Mouse (Mus musculus): ENCODE measurements at regions not wholly inside any gene's neighbourhood (a gene's known extent, or its start where the extent isn't known, plus 50 kb on each side); places are given as distances from the start of the nearest gene placed in this dataset.
A peak's percentile ranks its signal among the peaks of the same experiment; 100 is the strongest.

DNA sequence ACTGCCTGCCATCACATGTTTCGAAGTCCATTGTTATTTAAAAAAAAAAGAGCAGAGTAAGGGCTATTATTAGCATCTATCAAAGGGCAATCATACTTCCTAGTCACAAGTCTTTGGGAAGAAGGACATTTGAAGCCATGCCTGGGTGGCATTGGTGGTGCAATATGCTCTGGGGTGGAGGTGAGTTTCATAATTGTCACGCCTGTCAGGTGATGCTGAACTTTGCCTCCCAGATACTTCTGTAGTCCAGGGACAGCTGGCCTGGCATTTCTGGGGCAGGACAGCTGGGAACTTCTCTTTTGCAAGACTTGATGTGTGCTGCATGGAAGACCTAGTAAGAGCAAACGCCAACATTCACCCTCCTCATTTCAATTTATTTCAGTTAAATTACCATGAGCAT is 161.0 kb upstream of the Jun start:
- H3K9ac ChIP-seq (ENCODE audit: low read depth, low read length) = no peak overlapping the region
- no peaks in the 10 kb centered on the region for H3K4me1 ChIP-seq (replicated peaks; ENCODE audit: insufficient read depth, low read length)
- WGBS = 90% methylated on average over 3 of the region's 3 CpGs
- ATAC-seq (replicated peaks; ENCODE audit: low FRiP score, low read depth) (no peak), DNase-seq (ENCODE audit: low spot score) (no peak)
- H3K36me3 ChIP-seq (ENCODE audit: insufficient read depth, low read length) = no peaks in the 10 kb centered on the region
- no peak for TF ChIP-seq CTCF (IDR thresholded peaks at IDR 0.05; ENCODE audit: low read depth)
- H3K9me3 ChIP-seq (replicated peaks; ENCODE audit: low read length) = no peaks in the 10 kb centered on the region
- no peak overlapping the region for H3K27ac ChIP-seq
- no peak overlapping the region for H3K4me2 ChIP-seq (ENCODE audit: low read length)
- H3K27me3 ChIP-seq (ENCODE audit: insufficient read depth, low read length) = no peaks in the 10 kb centered on the region
- no peak overlapping the region for H3K4me3 ChIP-seq (replicated peaks; ENCODE audit: low read depth, low read length)

DNA sequence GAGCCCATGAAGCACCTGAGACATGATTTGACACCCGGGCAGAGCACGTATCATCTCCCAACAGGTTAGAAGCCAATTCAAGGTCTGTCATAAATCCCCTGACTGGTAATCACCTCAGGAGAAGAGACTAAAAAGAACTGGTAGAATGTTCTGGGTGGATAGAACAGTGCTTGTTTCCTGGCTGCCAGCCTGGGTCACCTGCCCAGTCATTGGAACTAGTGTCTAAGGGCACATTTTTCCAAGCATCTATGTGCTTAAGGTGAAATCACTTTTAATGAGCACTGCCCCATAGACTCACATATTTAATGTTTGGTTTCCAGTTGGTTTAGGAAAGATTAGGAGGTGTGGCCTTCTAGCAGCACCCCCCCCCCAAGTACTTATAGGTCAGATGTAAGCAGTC is 162.0 kb upstream of the Jun start:
- ATAC-seq (replicated peaks; ENCODE audit: low FRiP score, low read depth) (no peak), DNase-seq (ENCODE audit: low spot score) (no peak)
- no peak overlapping the region for H3K9ac ChIP-seq (ENCODE audit: low read depth, low read length)
- H3K36me3 ChIP-seq (ENCODE audit: insufficient read depth, low read length) = no peaks in the 10 kb centered on the region
- H3K9me3 ChIP-seq (replicated peaks; ENCODE audit: low read length) = no peaks in the 10 kb centered on the region
- H3K27me3 ChIP-seq (ENCODE audit: insufficient read depth, low read length) = no peaks in the 10 kb centered on the region
- no peak overlapping the region for H3K4me3 ChIP-seq (replicated peaks; ENCODE audit: low read depth, low read length)
- TF ChIP-seq CTCF (IDR thresholded peaks at IDR 0.05; ENCODE audit: low read depth) = no peak
- H3K27ac ChIP-seq = no peak overlapping the region
- H3K4me1 ChIP-seq (replicated peaks; ENCODE audit: insufficient read depth, low read length) = no peaks in the 10 kb centered on the region
- WGBS = 93% methylated on average over 2 of the region's 2 CpGs
- H3K4me2 ChIP-seq (ENCODE audit: low read length) = no peak overlapping the region

DNA sequence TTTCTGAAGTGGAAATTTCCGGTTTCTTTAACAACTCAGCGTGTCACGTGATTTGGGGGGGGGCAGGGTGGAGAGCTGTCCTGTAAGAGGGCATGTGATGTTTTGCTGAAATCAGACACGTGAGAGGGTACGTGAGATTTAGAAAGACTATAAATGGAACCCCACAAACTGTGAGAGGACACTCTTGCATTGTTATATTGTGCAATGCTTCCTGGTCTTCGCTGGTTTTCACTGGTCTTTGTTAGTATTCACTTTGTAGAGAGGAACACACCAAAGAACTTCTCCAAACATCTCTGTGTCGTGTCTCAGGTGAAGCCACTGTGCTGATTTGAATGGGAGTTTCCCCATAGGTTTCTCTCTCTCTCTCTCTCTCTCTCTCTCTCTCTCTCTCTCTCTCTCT is 163.2 kb upstream of the Jun start:
- no peak for ATAC-seq (replicated peaks; ENCODE audit: low FRiP score, low read depth)
- 90% methylated on average over 7 of the region's 7 CpGs for WGBS
- TF ChIP-seq CTCF (IDR thresholded peaks at IDR 0.05; ENCODE audit: low read depth) = no peak
- Histone ChIP-seq H3K27me3 (ENCODE audit: insufficient read depth, low read length) (no peaks in the 10 kb centered on the region), H3K36me3 (ENCODE audit: insufficient read depth, low read length) (no peaks in the 10 kb centered on the region), H3K9me3 (replicated peaks; ENCODE audit: low read length) (no peaks in the 10 kb centered on the region), H3K4me1 (replicated peaks; ENCODE audit: insufficient read depth, low read length) (no peaks in the 10 kb centered on the region), H3K4me2 (ENCODE audit: low read length) (no peak overlapping the region), H3K4me3 (replicated peaks; ENCODE audit: low read depth, low read length) (no peak overlapping the region), H3K9ac (ENCODE audit: low read depth, low read length) (no peak overlapping the region), H3K27ac (no peak overlapping the region)
- DNase-seq (ENCODE audit: low spot score) = no peak

DNA sequence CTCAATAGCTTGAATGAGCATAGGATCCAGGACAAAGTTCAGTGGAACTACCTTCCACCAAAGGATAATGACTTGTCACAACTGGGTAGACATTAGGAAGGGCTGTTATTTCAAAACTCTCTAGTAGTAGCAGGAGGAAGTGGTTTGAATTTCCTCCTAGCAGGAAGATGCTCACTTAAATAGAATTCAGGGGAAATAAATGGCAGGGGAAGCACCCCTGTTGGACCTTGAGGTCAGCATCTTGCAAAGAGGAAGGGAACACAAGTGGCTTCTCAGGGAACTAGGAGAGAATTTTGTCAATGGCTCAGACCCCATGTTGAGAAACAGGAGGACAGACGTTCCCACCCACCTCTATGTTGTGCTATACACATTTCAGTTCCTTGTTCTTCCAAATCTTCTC is 178.4 kb upstream of the Jun start:
- Histone ChIP-seq H3K27me3 (ENCODE audit: insufficient read depth, low read length) (no peaks in the 10 kb centered on the region), H3K4me3 (replicated peaks; ENCODE audit: low read depth, low read length) (no peak overlapping the region), H3K36me3 (ENCODE audit: insufficient read depth, low read length) (no peaks in the 10 kb centered on the region), H3K4me2 (ENCODE audit: low read length) (no peak overlapping the region), H3K4me1 (replicated peaks; ENCODE audit: insufficient read depth, low read length) (0 out of 2 replicates have a peak, but pooled peaks cover 5% of the 10 kb centered on the region), H3K27ac (no peak overlapping the region), H3K9ac (ENCODE audit: low read depth, low read length) (no peak overlapping the region), H3K9me3 (replicated peaks; ENCODE audit: low read length) (no peaks in the 10 kb centered on the region)
- 78% methylated on average over 1 of the region's 1 CpGs for WGBS
- no peak for TF ChIP-seq CTCF (IDR thresholded peaks at IDR 0.05; ENCODE audit: low read depth)
- DNase-seq (ENCODE audit: low spot score) (no peak), ATAC-seq (replicated peaks; ENCODE audit: low FRiP score, low read depth) (no peak)

DNA sequence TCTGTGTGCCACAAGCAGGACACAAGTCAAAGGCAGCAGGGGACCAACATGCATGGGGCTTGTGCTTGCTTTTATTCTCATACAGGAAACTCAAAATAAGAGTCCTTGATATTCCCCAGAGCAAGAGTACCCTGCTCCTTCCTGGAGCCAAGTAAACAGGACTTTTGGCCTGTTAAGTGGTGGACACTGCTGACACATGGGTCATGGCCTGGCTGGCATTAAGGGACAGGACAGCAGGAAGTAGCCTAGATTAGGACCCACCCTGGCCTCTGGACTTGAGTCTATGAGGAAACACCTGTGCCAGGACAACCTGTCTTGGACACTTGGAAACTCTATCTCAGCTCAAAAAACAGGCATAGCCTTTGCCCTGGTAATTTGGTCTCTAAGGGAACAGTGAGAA is 181.0 kb upstream of the Jun start:
- ATAC-seq (replicated peaks; ENCODE audit: low FRiP score, low read depth) (no peak), DNase-seq (ENCODE audit: low spot score) (no peak)
- no peak overlapping the region for H3K27ac ChIP-seq
- H3K4me2 ChIP-seq (ENCODE audit: low read length) = no peak overlapping the region
- H3K4me3 ChIP-seq (replicated peaks; ENCODE audit: low read depth, low read length) = no peak overlapping the region
- H3K27me3 ChIP-seq (ENCODE audit: insufficient read depth, low read length) = no peaks in the 10 kb centered on the region
- H3K9me3 ChIP-seq (replicated peaks; ENCODE audit: low read length) = no peaks in the 10 kb centered on the region
- H3K36me3 ChIP-seq (ENCODE audit: insufficient read depth, low read length) = no peaks in the 10 kb centered on the region
- H3K9ac ChIP-seq (ENCODE audit: low read depth, low read length) = no peak overlapping the region
- H3K4me1 ChIP-seq (replicated peaks; ENCODE audit: insufficient read depth, low read length) = 0 out of 2 replicates have a peak, but pooled peaks cover 5% of the 10 kb centered on the region
- TF ChIP-seq CTCF (IDR thresholded peaks at IDR 0.05; ENCODE audit: low read depth) = no peak

DNA sequence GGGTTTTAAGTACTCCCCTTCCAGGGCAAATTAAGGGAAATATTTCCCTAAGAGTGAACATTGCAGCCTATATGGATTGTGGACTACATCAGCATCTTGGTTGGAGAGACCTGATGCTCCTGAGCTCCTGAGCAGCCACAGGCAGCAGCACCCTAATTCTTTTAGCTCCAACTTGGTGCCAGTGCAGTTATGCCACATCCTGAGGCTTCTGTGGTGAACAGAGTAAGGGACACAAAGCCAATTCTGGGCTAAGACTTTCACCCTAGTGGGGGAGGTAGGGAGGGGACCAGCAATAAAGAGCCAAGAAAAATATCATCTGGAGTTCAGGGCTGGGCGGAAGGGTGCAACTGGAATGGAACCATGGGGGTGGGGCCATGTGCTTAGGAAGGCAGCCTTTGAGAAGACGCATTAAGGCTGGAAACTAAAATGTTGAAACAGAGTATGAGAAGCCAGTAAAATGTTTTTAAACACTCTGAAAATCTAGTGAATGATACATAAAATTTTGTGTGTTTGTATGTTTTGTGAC is 182.1 kb upstream of the Jun start:
- no peak overlapping the region for H3K4me2 ChIP-seq (ENCODE audit: low read length)
- no peaks in the 10 kb centered on the region for H3K36me3 ChIP-seq (ENCODE audit: insufficient read depth, low read length)
- no peaks in the 10 kb centered on the region for H3K9me3 ChIP-seq (replicated peaks; ENCODE audit: low read length)
- TF ChIP-seq CTCF (IDR thresholded peaks at IDR 0.05; ENCODE audit: low read depth) = no peak
- H3K4me1 ChIP-seq (replicated peaks; ENCODE audit: insufficient read depth, low read length) = 0 out of 2 replicates have a peak, but pooled peaks cover 5% of the 10 kb centered on the region
- no peak overlapping the region for H3K27ac ChIP-seq
- no peak overlapping the region for H3K4me3 ChIP-seq (replicated peaks; ENCODE audit: low read depth, low read length)
- H3K27me3 ChIP-seq (ENCODE audit: insufficient read depth, low read length) = no peaks in the 10 kb centered on the region
- ATAC-seq (replicated peaks; ENCODE audit: low FRiP score, low read depth) = no peak
- WGBS = 60% methylated on average over 2 of the region's 2 CpGs
- H3K9ac ChIP-seq (ENCODE audit: low read depth, low read length) = no peak overlapping the region
- DNase-seq (ENCODE audit: low spot score) = peak; percentile 49

DNA sequence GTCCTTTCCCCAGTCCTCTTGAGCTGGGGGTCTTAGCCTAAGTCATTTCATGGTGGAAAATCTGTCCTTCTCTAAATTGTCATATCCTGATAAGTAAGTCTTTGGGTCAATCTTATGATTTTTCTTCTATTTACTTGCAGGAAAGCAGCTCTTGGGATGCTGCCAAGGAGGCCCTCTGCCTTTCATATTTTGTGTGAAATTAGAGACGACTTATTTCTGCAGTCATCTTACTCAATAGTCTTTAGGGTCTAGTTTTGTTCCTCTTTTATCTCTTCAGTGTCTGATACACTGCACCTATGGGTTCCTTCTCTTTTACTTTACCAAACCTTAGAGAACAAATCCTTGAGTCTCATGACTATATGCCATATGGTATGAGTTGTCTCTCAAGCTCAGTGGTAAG is 196.0 kb upstream of the Jun start:
- Histone ChIP-seq H3K36me3 (ENCODE audit: insufficient read depth, low read length) (no peaks in the 10 kb centered on the region), H3K4me1 (replicated peaks; ENCODE audit: insufficient read depth, low read length) (no peaks in the 10 kb centered on the region), H3K27me3 (ENCODE audit: insufficient read depth, low read length) (no peaks in the 10 kb centered on the region), H3K27ac (no peak overlapping the region), H3K4me3 (replicated peaks; ENCODE audit: low read depth, low read length) (no peak overlapping the region), H3K9me3 (replicated peaks; ENCODE audit: low read length) (no peaks in the 10 kb centered on the region), H3K9ac (ENCODE audit: low read depth, low read length) (no peak overlapping the region), H3K4me2 (ENCODE audit: low read length) (no peak overlapping the region)
- TF ChIP-seq CTCF (IDR thresholded peaks at IDR 0.05; ENCODE audit: low read depth) = no peak
- no peak for DNase-seq (ENCODE audit: low spot score)
- WGBS = 70% methylated on average over 1 of the region's 1 CpGs
- no peak for ATAC-seq (replicated peaks; ENCODE audit: low FRiP score, low read depth)
